Mouse (Mus musculus) forebrain, embryonic 14.5 days (tissue): ENCODE measurements at regions not wholly inside any gene's neighbourhood (a gene's known extent, or its start where the extent isn't known, plus 50 kb on each side); places are given as distances from the start of the nearest gene placed in this dataset.
"Not testable (repeated sequence)": the region's sequence is repeated elsewhere in the genome, so short reads cannot be mapped to it uniquely, and the experiment has no call there.

Experiments
- ATAC-seq: fragments of 200-750 bp; cut with Nextera tagmentation; 2 replicates; pipeline ENCODE4 v1.8.0; 2017; ENCODE audit warnings: mild to moderate bottlenecking, moderate library complexity
- DNase-seq: peaks from one replicate; pipeline ENCODE4 v3.0.0-alpha.2; 2015; ENCODE audit warnings: low spot score
- H3K27ac ChIP-seq: fragments of 300-500 bp; sonication (generic); 2 replicates; pipeline ENCODE4 v1.5.1; 2014; ENCODE audit warnings: low read depth, mild to moderate bottlenecking, control low read depth, low read length, moderate library complexity
- H3K27me3 ChIP-seq: fragments of 300-500 bp; sonication (generic); replicated peaks from 2 replicates; pipeline ENCODE4 v1.6.1; 2014; ENCODE audit warnings: low read length, control low read depth, mixed read lengths; ENCODE audit not compliant: control insufficient read depth, insufficient read depth
- H3K36me3 ChIP-seq: fragments of 300-500 bp; sonication (generic); 2 replicates; pipeline ENCODE4 v1.6.1; 2014; ENCODE audit warnings: low read length, control low read depth; ENCODE audit not compliant: control insufficient read depth, insufficient read depth
- H3K4me1 ChIP-seq: fragments of 300-500 bp; sonication (generic); 2 replicates; pipeline ENCODE4 v1.6.1; 2014; ENCODE audit warnings: antibody characterized with exemption, low read length, control low read depth; ENCODE audit not compliant: control insufficient read depth, insufficient read depth
- H3K4me2 ChIP-seq: fragments of 300-500 bp; sonication (generic); 2 replicates; pipeline ENCODE4 v1.6.1; 2014; ENCODE audit warnings: mild to moderate bottlenecking, control low read depth, low read length
- H3K4me3 ChIP-seq: fragments of 300-500 bp; sonication (generic); 2 replicates; pipeline ENCODE4 v1.5.1; 2014; ENCODE audit warnings: low read depth, low read length, control low read depth
- H3K9ac ChIP-seq: fragments of 300-500 bp; sonication (generic); 2 replicates; pipeline ENCODE4 v1.6.1; 2014; ENCODE audit warnings: mild to moderate bottlenecking, low read length, control low read depth, moderate library complexity
- H3K9me3 ChIP-seq: fragments of 300-500 bp; sonication (generic); replicated peaks from 2 replicates; pipeline ENCODE4 v1.6.1; 2016; ENCODE audit warnings: low read length, control low read depth, mixed read lengths; ENCODE audit not compliant: control insufficient read depth
- WGBS: fragments of 180-500 bp; shearing (Covaris S2); extraction: QIAGEN DNeasy Blood & Tissue Kit; methylation state at CpG from one replicate; pipeline ENCODE4 v1.1.7; 2014; 5-methylcytosine and 5-hydroxymethylcytosine counted together

GRCm38 (mm10) chr2:84066785-84067526, 76.6 kb downstream of the Gm13691 start:
- Histone ChIP-seq H3K4me2 (no peak overlapping the region), H3K27ac (no peak overlapping the region), H3K27me3 (no peaks in the 10 kb centered on the region), H3K36me3 (no peaks in the 10 kb centered on the region), H3K9me3 (no peaks in the 10 kb centered on the region), H3K9ac (no peak overlapping the region), H3K4me1 (no peaks in the 10 kb centered on the region), H3K4me3 (no peak overlapping the region)
- WGBS, result 52% methylated on average over 6 of the region's 6 CpGs
- DNase-seq (no peak), ATAC-seq (no peak)

GRCm38 (mm10) chr2:84068617-84069016, 78.3 kb downstream of the Gm13691 start:
- DNase-seq (no peak), ATAC-seq (no peak)
- Histone ChIP-seq H3K4me2 (no peak overlapping the region), H3K9ac (no peak overlapping the region), H3K27ac (no peak overlapping the region), H3K4me1 (no peaks in the 10 kb centered on the region), H3K9me3 (no peaks in the 10 kb centered on the region), H3K4me3 (no peak overlapping the region), H3K27me3 (no peaks in the 10 kb centered on the region), H3K36me3 (no peaks in the 10 kb centered on the region)
- WGBS, result 91% methylated on average over 4 of the region's 4 CpGs

GRCm38 (mm10) chr2:84069411-84069810, 79.1 kb downstream of the Gm13691 start:
- H3K27ac ChIP-seq, H3K27me3 ChIP-seq, H3K4me2 ChIP-seq, H3K36me3 ChIP-seq, H3K4me1 ChIP-seq, DNase-seq, ATAC-seq, H3K9me3 ChIP-seq, H3K9ac ChIP-seq, H3K4me3 ChIP-seq: not testable (repeated sequence)
- 90% methylated on average over 1 of the region's 1 CpGs for WGBS

GRCm38 (mm10) chr2:84072881-84073583, 82.7 kb downstream of the Gm13691 start:
- H3K9me3 ChIP-seq, result no peaks in the 10 kb centered on the region
- ATAC-seq, result no peak
- WGBS, result 89% methylated on average over 8 of the region's 8 CpGs

GRCm38 (mm10) chr2:84075944-84076343, 85.6 kb downstream of the Gm13691 start:
- H3K9me3 ChIP-seq, result no peaks in the 10 kb centered on the region
- no peaks in the 10 kb centered on the region for H3K36me3 ChIP-seq
- H3K9ac ChIP-seq, result no peak overlapping the region
- DNase-seq, result no peak
- WGBS, result 78% methylated on average over 3 of the region's 3 CpGs
- no peak overlapping the region for H3K27ac ChIP-seq
- no peaks in the 10 kb centered on the region for H3K4me1 ChIP-seq
- no peak for ATAC-seq
- no peak overlapping the region for H3K4me3 ChIP-seq
- no peak overlapping the region for H3K4me2 ChIP-seq
- no peaks in the 10 kb centered on the region for H3K27me3 ChIP-seq

More at GRCm38 (mm10) chr2:84072881-84073583, 82.7 kb downstream of the Gm13691 start:
- Histone ChIP-seq H3K9ac (no peak overlapping the region), H3K4me2 (no peak overlapping the region), H3K36me3 (no peaks in the 10 kb centered on the region), H3K4me3 (no peak overlapping the region), H3K4me1 (no peaks in the 10 kb centered on the region), H3K27me3 (no peaks in the 10 kb centered on the region), H3K27ac (no peak overlapping the region)
- no peak for DNase-seq

- ATAC-seq (no peak), DNase-seq (no peak)
- Histone ChIP-seq H3K9ac (no peak overlapping the region), H3K36me3 (no peaks in the 10 kb centered on the region), H3K4me1 (no peaks in the 10 kb centered on the region), H3K4me3 (no peak overlapping the region), H3K27ac (no peak overlapping the region), H3K27me3 (no peaks in the 10 kb centered on the region), H3K9me3 (no peaks in the 10 kb centered on the region), H3K4me2 (no peak overlapping the region)
- WGBS, result 82% methylated on average over 8 of the region's 8 CpGs
Measured at GRCm38 (mm10) chr2:84079284-84079683, 88.9 kb downstream of the Gm13691 start.

- WGBS, result 88% methylated on average over 3 of the region's 3 CpGs
- no peaks in the 10 kb centered on the region for H3K36me3 ChIP-seq
- H3K4me2 ChIP-seq, result no peak overlapping the region
- ATAC-seq (no peak), DNase-seq (no peak)
- H3K9ac ChIP-seq, result no peak overlapping the region
- H3K4me3 ChIP-seq, result no peak overlapping the region
- H3K9me3 ChIP-seq, result no peaks in the 10 kb centered on the region
- no peaks in the 10 kb centered on the region for H3K27me3 ChIP-seq
- no peak overlapping the region for H3K27ac ChIP-seq
- H3K4me1 ChIP-seq, result no peaks in the 10 kb centered on the region
Measured at GRCm38 (mm10) chr2:84080228-84080627, 89.9 kb downstream of the Gm13691 start.

- no peak overlapping the region for H3K9ac ChIP-seq
- ATAC-seq, result no peak
- DNase-seq, result no peak
- no peaks in the 10 kb centered on the region for H3K36me3 ChIP-seq
- no peak overlapping the region for H3K27ac ChIP-seq
- no peaks in the 10 kb centered on the region for H3K4me1 ChIP-seq
- 91% methylated on average over 1 of the region's 1 CpGs for WGBS
- H3K9me3 ChIP-seq, result no peaks in the 10 kb centered on the region
- H3K4me2 ChIP-seq, result no peak overlapping the region
- no peaks in the 10 kb centered on the region for H3K27me3 ChIP-seq
- no peak overlapping the region for H3K4me3 ChIP-seq
Measured at GRCm38 (mm10) chr2:84094751-84095150, 104.4 kb downstream of the Gm13691 start.

- no peaks in the 10 kb centered on the region for H3K27me3 ChIP-seq
- ATAC-seq, result no peak
- WGBS, result 78% methylated on average over 4 of the region's 4 CpGs
- H3K4me3 ChIP-seq, result no peak overlapping the region
- no peak overlapping the region for H3K27ac ChIP-seq
- H3K4me1 ChIP-seq, result no peaks in the 10 kb centered on the region
- no peaks in the 10 kb centered on the region for H3K36me3 ChIP-seq
- H3K9ac ChIP-seq, result no peak overlapping the region
- no peak overlapping the region for H3K4me2 ChIP-seq
- no peaks in the 10 kb centered on the region for H3K9me3 ChIP-seq
- peak; percentile 44 for DNase-seq
Measured at GRCm38 (mm10) chr2:84098746-84099145, 108.4 kb downstream of the Gm13691 start.
